Mouse (Mus musculus) liver, adult 2 months (tissue): Measurements from ENCODE around the gene Ccna1.

Experiments used
- CTCF ChIP-seq: fragments of 200-500 bp; IDR thresholded peaks from 2 replicates; pipeline ENCODE4 v1.5.1; 2011; ENCODE audit warnings: low read depth, low read length, control low read depth
- POLR2A ChIP-seq: fragments of 200-500 bp; IDR thresholded peaks from 2 replicates; pipeline ENCODE4 v1.6.1; 2011; ENCODE audit warnings: low read length, control low read depth; ENCODE audit not compliant: insufficient read depth; ENCODE audit errors: extremely low read depth

DNA sequence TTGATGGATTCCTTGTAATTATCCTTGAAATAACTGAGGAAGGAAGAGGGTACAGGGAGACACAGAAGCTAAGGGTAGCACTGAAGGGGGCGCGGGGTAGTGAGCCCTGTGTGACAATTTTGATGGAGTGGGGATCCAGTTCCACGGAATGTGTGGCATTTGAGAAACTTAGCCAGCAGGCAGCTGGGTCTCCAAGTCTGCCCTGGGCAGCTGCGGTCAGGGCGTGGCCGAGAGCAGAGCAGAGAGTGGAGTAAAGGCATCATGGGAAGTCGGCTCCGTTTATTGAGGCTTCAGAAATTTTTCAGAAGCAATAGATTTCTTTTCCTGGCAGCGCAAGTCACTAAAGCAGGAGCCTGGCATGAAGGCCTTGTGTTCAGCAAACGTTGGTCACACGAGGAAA lies 43.7 kb upstream of the Ccna1 start:
- no peak for TF ChIP-seq CTCF
- TF ChIP-seq POLR2A = no peak
